Mouse (Mus musculus) MEL (cell line): ENCODE results near the gene Olfr191. TPM values are rescaled to one million over a fixed set of nuclear protein-coding genes. Genes with fewer than 3 reads are reported as not detected.
"Not testable (repeated sequence)": the region's sequence is repeated elsewhere in the genome, so short reads cannot be mapped to it uniquely, and the experiment has no call there.

Experiments used
- DNase-seq: peaks from one replicate; pipeline ENCODE4 v3.0.0; 2011; ENCODE audit warnings: low read depth, low spot score
- H3K27ac ChIP-seq: 2 replicates; pipeline ENCODE4 v1.5.1; 2012; ENCODE audit warnings: low read depth, mild to moderate bottlenecking, control low read depth, low read length, moderate library complexity; ENCODE audit not compliant: control insufficient read depth
- H3K27me3 ChIP-seq, 2 experiments: fragments of 150-350 bp in 1 of 2; sonication (generic) in 1 of 2; 2 replicates each; pipeline ENCODE4 v1.6.1; 2012; ENCODE audit warnings: low read length in 2 of 2, mild to moderate bottlenecking in 2 of 2, improper control_type of control experiment in 1 of 2, moderate library complexity in 1 of 2; ENCODE audit not compliant: insufficient read depth in 2 of 2, control insufficient read depth in 1 of 2
- H3K36me3 ChIP-seq, 2 experiments: 2 replicates each; pipeline ENCODE4 v1.6.1; 2012 to 2014; ENCODE audit warnings: low read length in 2 of 2, improper control_type of control experiment in 1 of 2, inconsistent platforms in 1 of 2, mild to moderate bottlenecking in 1 of 2; ENCODE audit not compliant: insufficient read depth in 2 of 2, control insufficient read depth in 1 of 2
- H3K4me1 ChIP-seq, 2 experiments: fragments of 150-350 bp in 1 of 2; sonication (generic) in 1 of 2; 2 replicates each; pipeline ENCODE4 v1.6.1; 2012; ENCODE audit warnings: low read length in 2 of 2, improper control_type of control experiment in 1 of 2, mild to moderate bottlenecking in 1 of 2; ENCODE audit not compliant: insufficient read depth in 2 of 2, control insufficient read depth in 1 of 2
- H3K4me3 ChIP-seq, 2 experiments: fragments of 150-350 bp in 1 of 2; sonication (generic) in 1 of 2; 2 replicates each; pipeline ENCODE4 v1.5.1; 2012; ENCODE audit warnings: low read depth in 2 of 2, low read length in 2 of 2, mild to moderate bottlenecking in 2 of 2, moderate library complexity in 2 of 2, control low read depth in 1 of 2, improper control_type of control experiment in 1 of 2; ENCODE audit not compliant: control insufficient read depth in 1 of 2, insufficient read depth in 1 of 2
- H3K79me2 ChIP-seq: 2 replicates; pipeline ENCODE4 v1.6.1; 2012; ENCODE audit warnings: mild to moderate bottlenecking, low read length, moderate library complexity; ENCODE audit not compliant: control insufficient read depth, poor library complexity, insufficient read depth
- H3K9ac ChIP-seq: 2 replicates; pipeline ENCODE4 v1.6.1; 2012; ENCODE audit warnings: low read depth, mild to moderate bottlenecking, control low read depth, low read length, moderate library complexity; ENCODE audit not compliant: control insufficient read depth, poor library complexity, severe bottlenecking
- H3K9me3 ChIP-seq: fragments of 150-350 bp; sonication (generic); replicated peaks from 2 replicates; pipeline ENCODE4 v1.6.1; 2012; ENCODE audit warnings: mild to moderate bottlenecking, low read length, improper control_type of control experiment, moderate library complexity; ENCODE audit not compliant: insufficient read depth
- BHLHE40 ChIP-seq: IDR thresholded peaks from 2 replicates; pipeline ENCODE4 v1.6.1; 2012; ENCODE audit warnings: low read depth, mild to moderate bottlenecking, inconsistent platforms, low read length, improper control_type of control experiment, borderline replicate concordance
- CHD2 ChIP-seq: IDR thresholded peaks from 2 replicates; pipeline ENCODE4 v1.6.1; 2011; ENCODE audit warnings: low read length, improper control_type of control experiment
- E2F4 ChIP-seq: IDR thresholded peaks from 2 replicates; pipeline ENCODE4 v1.6.1; 2011; ENCODE audit warnings: low read depth, low read length, improper control_type of control experiment, borderline replicate concordance
- ETS1 ChIP-seq: IDR thresholded peaks from 2 replicates; pipeline ENCODE4 v1.6.1; 2012; ENCODE audit warnings: low read depth, mild to moderate bottlenecking, inconsistent platforms, low read length, improper control_type of control experiment, moderate library complexity
- GABPA ChIP-seq: IDR thresholded peaks from 2 replicates; pipeline ENCODE4 v1.6.1; 2012; ENCODE audit warnings: low read depth, mild to moderate bottlenecking, inconsistent platforms, low read length, improper control_type of control experiment, moderate library complexity
- GATA1 ChIP-seq: IDR thresholded peaks from 2 replicates; pipeline ENCODE4 v1.6.1; 2011; ENCODE audit warnings: low read depth, low read length, improper control_type of control experiment
- JUND ChIP-seq: IDR thresholded peaks from 2 replicates; pipeline ENCODE4 v1.6.1; 2011; ENCODE audit warnings: low read depth, mild to moderate bottlenecking, improper control_type of control experiment, low read length
- MAZ ChIP-seq: IDR thresholded peaks from 2 replicates; pipeline ENCODE4 v1.6.1; 2012; ENCODE audit warnings: low read depth, mild to moderate bottlenecking, inconsistent platforms, low read length, improper control_type of control experiment
- MYC ChIP-seq: IDR thresholded peaks from 2 replicates; pipeline ENCODE4 v1.6.1; 2011; ENCODE audit warnings: low read depth, mild to moderate bottlenecking, low read length, improper control_type of control experiment, moderate library complexity
- NRF1 ChIP-seq: IDR thresholded peaks from 2 replicates; pipeline ENCODE4 v1.6.1; 2014; ENCODE audit warnings: low read depth, mild to moderate bottlenecking, inconsistent platforms, low read length, improper control_type of control experiment, moderate library complexity; ENCODE audit not compliant: poor library complexity, insufficient read depth, severe bottlenecking
- POLR2AphosphoS2 ChIP-seq: IDR thresholded peaks from 2 replicates; pipeline ENCODE4 v1.6.1; 2011; ENCODE audit warnings: low read length, improper control_type of control experiment
- RAD21 ChIP-seq: IDR thresholded peaks from 2 replicates; pipeline ENCODE4 v1.6.1; 2011; ENCODE audit warnings: mild to moderate bottlenecking, low read depth, low read length, improper control_type of control experiment
- RCOR1 ChIP-seq: IDR thresholded peaks from 2 replicates; pipeline ENCODE4 v1.6.1; 2012; ENCODE audit warnings: low read depth, mild to moderate bottlenecking, inconsistent platforms, low read length, improper control_type of control experiment
- SIN3A ChIP-seq: IDR thresholded peaks from 2 replicates; pipeline ENCODE4 v1.6.1; 2012; ENCODE audit warnings: low read length, improper control_type of control experiment, inconsistent platforms
- TAL1 ChIP-seq: IDR thresholded peaks from 2 replicates; pipeline ENCODE4 v1.6.1; 2012; ENCODE audit warnings: mild to moderate bottlenecking, inconsistent platforms, low read length, moderate library complexity, mixed read lengths
- USF2 ChIP-seq, 2 experiments: IDR thresholded peaks; 2 replicates each; pipeline ENCODE4 v1.6.1; 2011 to 2012; ENCODE audit warnings: improper control_type of control experiment in 2 of 2, low read length in 2 of 2, borderline replicate concordance in 1 of 2, inconsistent platforms in 1 of 2, low read depth in 1 of 2, mild to moderate bottlenecking in 1 of 2; ENCODE audit not compliant: insufficient read depth in 1 of 2
- ZMIZ1 ChIP-seq: IDR thresholded peaks from 2 replicates; pipeline ENCODE4 v1.6.1; 2012; ENCODE audit warnings: low read depth, mild to moderate bottlenecking, inconsistent platforms, low read length, improper control_type of control experiment, moderate library complexity
- polyA plus RNA-seq, 2 experiments: library from polyadenylated mRNA; stranded (reverse) in 1 of 2; unstranded in 1 of 2; fragments of >175 nt in 1 of 2; fragments of >200 nt in 1 of 2; gene quantifications; 2 replicates each; pipeline versions ENCODE4 v1.2.1 to v1.2.4; 2012; ENCODE audit warnings: low replicate concordance in 2 of 2, low read depth in 1 of 2; ENCODE audit not compliant: insufficient read length in 2 of 2, insufficient read depth in 1 of 2, missing spikeins in 1 of 2
- total RNA-seq: library from RNA; depleted of rRNA; stranded (reverse); fragments of 300-350 nt; gene quantifications from 2 replicates; pipeline ENCODE4 v1.2.3, GENCODE M21; 2012

Gene Olfr191
- total and polyA plus RNA-seq, 3 experiments: 0.01 TPM; not detected in 2

DNA sequence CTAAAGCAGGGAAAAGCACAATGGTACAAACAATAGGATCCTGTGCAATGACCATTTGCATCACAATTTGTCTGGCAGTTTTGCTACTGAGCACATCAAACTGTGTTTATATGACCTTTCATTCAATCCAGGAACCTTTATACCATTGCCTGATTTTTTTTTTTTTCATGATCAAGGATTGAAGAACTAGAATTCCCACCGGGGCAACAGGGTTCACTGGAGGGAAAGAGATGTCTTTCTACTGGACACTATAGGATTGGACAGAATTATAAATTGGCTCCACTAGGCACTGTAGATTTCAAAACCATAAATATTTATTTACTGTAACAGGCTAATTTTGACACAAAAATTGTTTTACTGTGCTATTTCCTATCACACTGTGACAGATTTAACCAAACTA, 22.2 kb upstream of the Olfr191 start, which contains the start of gene Olfr193:
Gene Olfr193 (minus strand): TSS at position 101 of the 400 bp plus-strand sequence.
- Histone ChIP-seq H3K9ac (no peak within 1 kb of the TSS), H3K4me3 (no peak within 1 kb of the TSS), H3K36me3 (no peaks in the 10 kb centered on the region), H3K9me3 (no peaks in the 10 kb centered on the region), H3K79me2 (no peaks in the 10 kb centered on the region), H3K27me3 (no peaks in the 10 kb centered on the region), H3K27ac (no peak within 1 kb of the TSS), H3K4me1 (no peaks in the 10 kb centered on the region)
- TF ChIP-seq GABPA: no peak
- TF ChIP-seq BHLHE40: no peak
- TF ChIP-seq MYC: no peak
- no peak for TF ChIP-seq CHD2
- no peak for TF ChIP-seq USF2 (IDR thresholded peaks at IDR 0.05; ENCODE audit: borderline replicate concordance in 1 of 2, insufficient read depth in 1 of 2, low read depth in 1 of 2, low read length in 2 of 2)
- TF ChIP-seq TAL1: no peak
- TF ChIP-seq JUND: no peak
- TF ChIP-seq ETS1: no peak
- TF ChIP-seq MAZ: no peak
- TF ChIP-seq POLR2AphosphoS2: no peak
- no peak for TF ChIP-seq E2F4
- no peak for TF ChIP-seq NRF1
- no peak for TF ChIP-seq RCOR1
- TF ChIP-seq SIN3A: no peak
- no peak for TF ChIP-seq ZMIZ1
- TF ChIP-seq GATA1: no peak
- TF ChIP-seq RAD21: no peak
- DNase-seq: no peak

GRCm38 (mm10) chr16:59108522-59108921, 18.9 kb upstream of the Olfr191 start:
- not testable (repeated sequence) for H3K27ac ChIP-seq, H3K9me3 ChIP-seq, H3K36me3 ChIP-seq, H3K27me3 ChIP-seq, H3K79me2 ChIP-seq, DNase-seq, H3K9ac ChIP-seq, H3K4me1 ChIP-seq, H3K4me3 ChIP-seq
